Mouse (Mus musculus): Measurements from ENCODE around the gene Zfp595.
"Not testable (repeated sequence)": the region's sequence is repeated elsewhere in the genome, so short reads cannot be mapped to it uniquely, and the experiment has no call there.

Zfp595 gene

DNA sequence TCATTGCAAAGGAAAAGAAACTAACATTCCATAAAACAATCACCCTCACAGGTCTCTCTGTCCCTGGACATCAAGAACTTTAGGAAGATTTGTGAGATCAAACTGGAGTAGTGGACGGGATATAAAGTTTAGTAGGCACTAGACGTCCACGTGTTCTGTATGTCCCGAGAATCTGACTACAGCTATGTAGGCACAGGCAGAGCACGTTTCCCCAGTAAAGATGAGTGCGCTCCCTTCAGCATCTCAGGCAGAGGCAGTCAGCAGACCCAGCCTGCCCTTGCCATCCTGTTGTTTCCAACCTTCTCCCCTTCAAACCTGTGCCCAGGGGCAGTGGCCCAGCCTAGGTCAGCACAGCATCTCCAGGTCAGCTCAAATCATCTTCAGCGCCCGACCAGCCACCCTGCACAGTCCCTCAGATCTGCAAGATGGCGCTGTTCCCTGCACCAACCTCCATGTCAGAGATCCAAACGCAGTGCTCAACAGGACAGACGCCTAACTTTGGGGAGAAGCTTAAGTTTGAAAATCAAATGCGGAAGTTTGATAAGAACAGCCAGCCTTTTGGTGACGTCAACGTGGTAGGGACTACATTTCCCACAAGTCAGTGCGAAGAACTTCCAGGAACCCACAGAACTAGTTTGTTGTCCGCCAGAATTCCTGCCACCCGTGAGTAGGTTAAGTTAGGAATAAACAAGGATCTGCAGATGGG lies at the start of gene Zfp595:
Gene Zfp595, minus strand, starts transcription at position 552 of the 706 bp plus-strand sequence.
- no peaks in the 10 kb centered on the region for H3K36me3 ChIP-seq (ENCODE audit: control insufficient read depth, insufficient read depth, low read length, poor library complexity, severe bottlenecking)

DNA sequence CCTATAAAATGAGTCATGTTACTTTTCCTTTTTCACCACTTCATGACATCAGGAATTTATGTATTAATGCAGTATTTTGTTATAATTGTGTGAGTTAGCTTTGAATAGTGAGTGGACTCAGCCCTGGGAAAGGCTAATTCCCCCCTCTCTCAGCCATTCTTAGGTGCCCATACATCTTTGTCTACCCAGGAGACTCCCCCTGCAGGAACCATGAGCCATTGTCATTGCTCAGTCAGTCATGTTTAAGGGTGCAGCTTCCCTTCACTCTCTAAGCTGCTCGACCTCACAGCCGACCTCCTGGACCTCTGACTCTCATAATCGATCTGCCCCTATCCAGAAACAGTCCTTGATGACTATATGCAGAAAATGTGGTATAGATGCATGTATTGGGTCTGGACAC lies 43.9 kb upstream of the Zfp595 start:
- H3K27me3 ChIP-seq (ENCODE audit: control insufficient read depth, insufficient read depth, low read length, poor library complexity, severe bottlenecking); H3K36me3 ChIP-seq (ENCODE audit: control insufficient read depth, insufficient read depth, low read length, poor library complexity, severe bottlenecking); DNase-seq (ENCODE audit: low read depth, low spot score): not testable (repeated sequence)

More for the DNA sequence above, at the start of gene Zfp595:
- DNase-seq (ENCODE audit: low read depth, low spot score): peak; percentile 91
- H3K27me3 ChIP-seq (ENCODE audit: control insufficient read depth, insufficient read depth, low read length, poor library complexity, severe bottlenecking): no peaks in the 10 kb centered on the region

DNA sequence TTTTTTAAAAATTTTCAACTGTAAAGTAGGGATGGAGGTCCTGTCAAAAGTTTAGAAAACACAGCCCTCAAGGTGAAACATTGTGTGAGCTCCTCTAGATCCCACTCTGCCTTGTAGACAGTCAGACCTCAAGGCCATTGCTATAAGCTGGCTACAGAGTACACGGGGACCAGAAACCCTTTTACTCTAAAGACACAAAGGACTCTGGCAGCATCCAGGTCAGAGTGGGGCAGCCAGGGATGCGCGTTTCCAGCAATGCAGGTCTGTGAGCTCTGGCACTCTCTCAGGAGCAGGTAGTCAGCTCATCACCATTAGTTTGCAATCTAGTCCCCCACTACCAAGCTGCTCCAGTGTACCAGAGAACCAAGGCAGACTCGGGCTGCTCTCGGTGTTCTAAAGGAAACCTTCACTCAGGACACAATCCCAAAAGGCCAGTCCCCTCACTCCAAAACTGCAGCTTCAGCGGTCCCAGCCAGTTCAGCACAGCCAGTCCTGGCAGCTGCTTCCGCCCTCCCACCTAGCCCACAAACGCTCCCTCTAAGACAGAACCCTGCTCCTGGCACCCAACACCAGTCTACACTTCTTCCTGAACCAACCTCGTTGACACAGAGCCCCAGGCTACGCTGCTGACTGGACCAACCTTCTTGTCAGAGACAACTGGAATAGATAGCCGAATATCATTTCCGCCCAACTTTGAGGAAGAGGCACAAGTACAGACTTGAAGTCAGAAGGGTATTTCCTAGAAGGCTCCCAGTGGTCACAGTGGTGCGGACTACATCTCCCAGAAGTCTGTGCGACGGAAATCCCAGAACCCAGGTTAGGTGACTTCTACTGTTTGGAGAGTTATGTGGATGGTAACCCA lies 42.9 kb upstream of the Zfp595 start, which contains the start of the genes Gm28041 and Zfp456:
Gene Gm28041, minus strand, starts transcription at position 684 of the 862 bp plus-strand sequence.
Gene Zfp456, minus strand, starts transcription at position 761 of the 862 bp plus-strand sequence.
- not testable (repeated sequence) for H3K36me3 ChIP-seq (ENCODE audit: control insufficient read depth, insufficient read depth, low read length, poor library complexity, severe bottlenecking); H3K27me3 ChIP-seq (ENCODE audit: control insufficient read depth, insufficient read depth, low read length, poor library complexity, severe bottlenecking)
- DNase-seq (ENCODE audit: low read depth, low spot score): peak; percentile 90

DNA sequence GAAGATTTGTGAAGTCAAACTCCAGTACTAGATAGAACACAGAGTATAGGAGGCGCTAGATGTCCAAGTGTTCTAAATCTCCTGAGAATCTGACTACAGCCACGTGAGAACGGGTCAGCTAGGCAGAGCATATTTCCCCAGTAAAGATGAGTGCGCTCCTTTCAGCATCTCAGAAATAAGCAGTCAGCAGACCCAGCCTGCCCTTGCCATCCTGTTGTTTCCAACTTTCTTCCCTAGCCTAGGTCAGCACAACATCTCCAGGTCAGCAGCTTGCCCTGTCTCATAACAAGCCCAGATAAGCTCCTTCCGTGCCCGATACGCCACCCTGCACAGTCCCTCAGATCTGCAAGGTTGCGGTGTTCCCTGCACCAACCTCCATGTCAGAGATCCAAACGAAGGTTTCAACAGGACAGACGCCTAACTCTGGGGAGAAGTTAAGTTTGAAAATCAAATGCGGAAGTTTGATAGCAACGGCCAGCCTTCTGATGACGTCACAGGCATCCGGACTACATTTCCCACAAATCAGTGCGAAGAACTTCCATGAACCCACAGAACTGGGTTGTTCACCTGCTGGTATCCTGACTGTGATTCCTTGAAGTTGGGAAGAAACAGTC lies 27.9 kb upstream of the Zfp595 start, which contains the start of the genes Gm28044 and Zfp953:
Gene Gm28044, minus strand, starts transcription at position 406 of the 614 bp plus-strand sequence.
Gene Zfp953, minus strand, starts transcription at position 475 of the 614 bp plus-strand sequence.
- H3K27me3 ChIP-seq (ENCODE audit: control insufficient read depth, insufficient read depth, low read length, poor library complexity, severe bottlenecking): no peaks in the 10 kb centered on the region
- H3K36me3 ChIP-seq (ENCODE audit: control insufficient read depth, insufficient read depth, low read length, poor library complexity, severe bottlenecking): no peaks in the 10 kb centered on the region
- peak; percentile 93 for DNase-seq (ENCODE audit: low read depth, low spot score)

DNA sequence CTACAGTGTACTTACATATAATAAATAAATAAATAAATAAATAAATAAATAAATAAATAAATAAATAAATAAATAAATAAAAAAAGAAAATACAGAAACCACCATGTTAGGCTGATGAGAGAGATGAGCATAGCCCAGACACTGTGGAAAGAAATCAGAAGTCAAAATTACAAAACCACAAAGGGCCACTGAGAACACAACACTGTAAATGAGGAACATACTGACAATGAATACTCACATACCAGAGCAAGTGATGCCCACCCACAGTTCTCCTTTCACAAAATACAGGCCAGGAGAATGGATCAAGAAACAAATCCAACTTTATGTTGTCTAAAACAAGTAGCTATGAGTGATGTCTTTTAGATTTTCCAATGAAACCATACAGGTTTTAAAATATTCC lies 19.5 kb upstream of the Zfp595 start:
- no peak for DNase-seq (ENCODE audit: low read depth, low spot score)
- no peaks in the 10 kb centered on the region for H3K27me3 ChIP-seq (ENCODE audit: control insufficient read depth, insufficient read depth, low read length, poor library complexity, severe bottlenecking)
- H3K36me3 ChIP-seq (ENCODE audit: control insufficient read depth, insufficient read depth, low read length, poor library complexity, severe bottlenecking): no peaks in the 10 kb centered on the region

DNA sequence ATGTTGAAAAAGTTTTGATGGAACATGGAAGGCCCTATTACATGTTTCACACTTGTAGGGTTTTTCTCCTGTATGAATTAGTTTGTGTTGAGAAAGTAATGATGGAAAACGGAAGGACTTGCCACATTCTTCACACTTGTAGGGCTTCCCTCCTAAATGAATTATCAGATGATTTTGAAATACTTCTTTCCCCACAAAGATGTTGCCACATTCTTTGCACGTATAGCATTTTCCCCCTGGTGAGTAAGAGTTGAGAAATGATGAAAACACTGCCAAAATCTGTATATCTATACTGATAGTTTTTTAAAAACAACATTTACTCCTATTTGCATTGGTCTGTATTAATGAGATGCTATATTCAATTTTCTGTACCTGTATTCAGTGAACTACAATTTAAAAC lies 11.1 kb upstream of the Zfp595 start:
- no peak for DNase-seq (ENCODE audit: low read depth, low spot score)
- H3K36me3 ChIP-seq (ENCODE audit: control insufficient read depth, insufficient read depth, low read length, poor library complexity, severe bottlenecking): peaks cover 11% of the 10 kb centered on the region
- no peaks in the 10 kb centered on the region for H3K27me3 ChIP-seq (ENCODE audit: control insufficient read depth, insufficient read depth, low read length, poor library complexity, severe bottlenecking)

DNA sequence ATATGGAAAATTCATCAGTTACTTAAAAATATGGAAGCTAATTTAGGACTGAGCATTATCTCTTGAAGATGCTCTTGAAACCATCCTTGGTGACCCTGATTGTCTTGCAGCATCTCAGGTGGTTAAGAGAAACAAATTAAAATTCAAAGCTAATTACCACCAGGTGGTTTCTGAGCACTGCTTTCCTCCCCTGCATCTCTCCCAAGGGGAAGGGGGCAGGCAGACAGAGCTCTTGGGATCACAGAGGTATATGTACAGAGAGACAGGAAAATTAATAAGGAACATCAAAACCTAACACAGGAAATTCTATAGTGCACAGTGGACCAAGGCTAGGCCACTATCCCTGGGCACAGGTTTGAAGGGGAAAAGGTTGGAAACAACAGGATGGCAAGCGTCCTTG lies 507 bp upstream of the Zfp595 start:
- Histone ChIP-seq H3K36me3 (ENCODE audit: control insufficient read depth, insufficient read depth, low read length, poor library complexity, severe bottlenecking) (no peaks in the 10 kb centered on the region), H3K27me3 (ENCODE audit: control insufficient read depth, insufficient read depth, low read length, poor library complexity, severe bottlenecking) (no peaks in the 10 kb centered on the region)
- peak; percentile 6 for DNase-seq (ENCODE audit: low read depth, low spot score)

- Histone ChIP-seq H3K36me3 (ENCODE audit: control insufficient read depth, insufficient read depth, low read length, poor library complexity, severe bottlenecking) (no peaks in the 10 kb centered on the region), H3K27me3 (ENCODE audit: control insufficient read depth, insufficient read depth, low read length, poor library complexity, severe bottlenecking) (no peaks in the 10 kb centered on the region)
- no peak for DNase-seq (ENCODE audit: low read depth, low spot score)
These were observed 25.7 kb downstream of the Zfp595 start for GRCm38 (mm10) chr13:67306718-67307117.

- Histone ChIP-seq H3K36me3 (ENCODE audit: control insufficient read depth, insufficient read depth, low read length, poor library complexity, severe bottlenecking) (no peaks in the 10 kb centered on the region), H3K27me3 (ENCODE audit: control insufficient read depth, insufficient read depth, low read length, poor library complexity, severe bottlenecking) (no peaks in the 10 kb centered on the region)
- peak; percentile 91 for DNase-seq (ENCODE audit: low read depth, low spot score)
These were observed 26.3 kb downstream of the Zfp595 start, which contains the start of gene Zfp457 for GRCm38 (mm10) chr13:67305822-67306672. TSS of gene Zfp457 (minus strand) at chr13:67306485.

GRCm38 (mm10) chr13:67278314-67278713 lies 54.1 kb downstream of the Zfp595 start, which contains the start of gene Zfp458:
TSS of gene Zfp458 (minus strand) at chr13:67278466.
- DNase-seq (ENCODE audit: low read depth, low spot score): no peak
- Histone ChIP-seq H3K36me3 (ENCODE audit: control insufficient read depth, insufficient read depth, low read length, poor library complexity, severe bottlenecking) (no peaks in the 10 kb centered on the region), H3K27me3 (ENCODE audit: control insufficient read depth, insufficient read depth, low read length, poor library complexity, severe bottlenecking) (no peaks in the 10 kb centered on the region)

DNA sequence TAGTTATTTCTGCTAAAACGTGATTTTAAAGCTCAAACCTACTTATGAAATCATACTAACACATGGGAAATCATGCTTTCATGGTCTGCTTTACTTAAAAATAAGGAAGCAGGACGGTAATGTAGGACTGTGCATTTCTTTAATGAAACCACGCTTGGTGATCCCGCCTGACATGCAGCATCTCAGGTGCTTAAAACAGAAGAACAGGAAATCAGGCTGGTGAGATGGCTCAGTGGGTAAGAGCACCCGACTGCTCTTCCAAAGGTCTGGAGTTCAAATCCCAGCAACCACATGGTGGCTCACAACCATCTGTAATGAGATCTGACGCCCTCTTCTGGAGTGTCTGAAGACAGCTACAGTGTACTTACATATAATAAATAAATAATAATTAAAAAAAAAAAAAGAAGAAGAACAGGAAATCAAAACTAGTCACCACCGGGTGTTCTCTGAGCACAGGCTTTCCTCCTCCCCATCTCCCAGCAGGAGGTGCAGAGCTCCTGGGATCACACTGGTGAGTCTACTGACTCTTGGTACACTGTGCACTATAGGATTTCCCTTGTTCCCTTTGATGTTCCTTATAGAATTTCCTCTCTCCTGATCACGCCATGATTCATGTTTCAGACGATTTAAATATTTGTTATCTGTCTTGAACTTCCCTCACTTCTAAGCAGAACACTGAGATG lies 62.8 kb downstream of the Zfp595 start:
- not testable (repeated sequence) for H3K27me3 ChIP-seq (ENCODE audit: control insufficient read depth, insufficient read depth, low read length, poor library complexity, severe bottlenecking); H3K36me3 ChIP-seq (ENCODE audit: control insufficient read depth, insufficient read depth, low read length, poor library complexity, severe bottlenecking)
- DNase-seq (ENCODE audit: low read depth, low spot score): peak; percentile 43

DNA sequence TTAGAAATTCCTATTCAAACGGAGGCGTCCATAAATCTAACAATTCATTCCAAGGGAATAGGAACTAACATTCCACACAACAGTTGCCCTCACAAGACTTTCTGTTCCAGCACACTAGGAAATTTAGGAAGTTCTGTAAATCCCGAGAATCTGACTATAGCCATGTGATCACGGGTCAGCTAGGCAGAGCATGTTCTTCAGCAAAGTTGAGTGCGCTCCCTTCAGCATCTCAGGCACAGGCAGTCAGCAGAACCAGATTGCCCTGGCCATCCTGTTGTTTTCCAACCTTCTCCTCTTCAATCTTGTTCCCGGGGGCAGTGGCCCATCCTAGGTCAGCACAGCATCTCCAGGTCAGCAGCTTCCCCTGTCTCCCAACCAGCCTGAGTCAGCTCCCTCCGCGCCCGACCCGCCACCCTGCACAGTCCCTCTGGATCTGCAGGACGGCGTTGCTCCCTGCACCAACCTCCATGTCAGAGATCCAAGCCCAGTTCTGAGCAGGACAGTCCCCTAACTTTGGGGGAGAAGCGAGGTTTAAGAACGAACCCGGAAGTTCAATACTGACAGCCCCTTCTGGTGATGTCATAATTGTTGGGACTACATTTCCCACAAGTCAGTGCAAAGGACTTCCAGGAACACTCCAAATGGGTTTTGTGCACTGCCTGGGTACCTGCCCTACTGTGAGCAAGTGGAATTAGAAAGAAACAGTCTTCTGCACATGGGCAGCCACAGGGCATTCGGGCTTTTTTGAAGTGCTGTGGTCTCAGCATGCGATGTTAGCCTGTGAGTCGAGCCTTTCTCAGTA lies 63.6 kb downstream of the Zfp595 start:
- peak; percentile 89 for DNase-seq (ENCODE audit: low read depth, low spot score)
- H3K36me3 ChIP-seq (ENCODE audit: control insufficient read depth, insufficient read depth, low read length, poor library complexity, severe bottlenecking): no peaks in the 10 kb centered on the region
- H3K27me3 ChIP-seq (ENCODE audit: control insufficient read depth, insufficient read depth, low read length, poor library complexity, severe bottlenecking): no peaks in the 10 kb centered on the region
